Mouse (Mus musculus): Measurements from ENCODE around the gene Vcam1.

GRCm38 (mm10) chr3:116094288-116094687 lies 35.2 kb downstream of the Vcam1 start:
- TF ChIP-seq POLR2A (IDR thresholded peaks at IDR 0.05; ENCODE audit: low read depth, low read length) (no peak), CTCF (IDR thresholded peaks at IDR 0.05; ENCODE audit: extremely low read depth, insufficient read depth, insufficient read length, insufficient replicate concordance) (no peak)
